Mouse (Mus musculus) heart, embryonic 11.5 days (tissue): Measurements from ENCODE around the gene Denr. TPM values are rescaled to one million over a fixed set of nuclear protein-coding genes. Genes with fewer than 3 reads are reported as not detected.
A peak's percentile ranks its signal among the peaks of the same experiment; 100 is the strongest.

Experiments used
- ATAC-seq: fragments of 200-750 bp; cut with Nextera tagmentation; replicated peaks from 2 replicates; pipeline ENCODE4 v1.8.0; 2017; ENCODE audit warnings: moderate library complexity; ENCODE audit not compliant: insufficient number of reproducible peaks, low FRiP score, low TSS enrichment
- H3K27ac ChIP-seq: fragments of 300-500 bp; sonication (generic); 2 replicates; pipeline ENCODE4 v1.5.1; 2014; ENCODE audit warnings: mild to moderate bottlenecking, low read depth, low read length
- H3K27me3 ChIP-seq: fragments of 300-500 bp; sonication (generic); 2 replicates; pipeline ENCODE4 v1.6.1; 2014; ENCODE audit warnings: mild to moderate bottlenecking, low read length, mixed read lengths; ENCODE audit not compliant: control insufficient read depth, insufficient read depth
- H3K36me3 ChIP-seq: fragments of 300-500 bp; sonication (generic); 2 replicates; pipeline ENCODE4 v1.6.1; 2014; ENCODE audit warnings: mild to moderate bottlenecking, low read length, moderate library complexity, mixed read lengths; ENCODE audit not compliant: control insufficient read depth, insufficient read depth
- H3K4me1 ChIP-seq: fragments of 300-500 bp; sonication (generic); 2 replicates; pipeline ENCODE4 v1.6.1; 2014; ENCODE audit warnings: low read length; ENCODE audit not compliant: control insufficient read depth, insufficient read depth
- H3K4me2 ChIP-seq: fragments of 300-500 bp; sonication (generic); 2 replicates; pipeline ENCODE4 v1.6.1; 2014; ENCODE audit warnings: mild to moderate bottlenecking, moderate library complexity
- H3K4me3 ChIP-seq: fragments of 300-500 bp; sonication (generic); 2 replicates; pipeline ENCODE4 v1.5.1; 2014; ENCODE audit warnings: low read depth, low read length
- H3K9ac ChIP-seq: fragments of 300-500 bp; sonication (generic); 2 replicates; pipeline ENCODE4 v1.6.1; 2014; ENCODE audit warnings: mild to moderate bottlenecking, low read depth, low read length, moderate library complexity
- H3K9me3 ChIP-seq: fragments of 300-500 bp; sonication (generic); replicated peaks from 2 replicates; pipeline ENCODE4 v1.6.1; 2016; ENCODE audit warnings: low read length; ENCODE audit not compliant: control insufficient read depth
- WGBS: fragments of 180-500 bp; shearing (Covaris S2); extraction: QIAGEN DNeasy Blood & Tissue Kit; methylation state at CpG from one replicate; pipeline ENCODE4 v1.1.7; 2014; ENCODE audit not compliant: insufficient replicate concordance; 5-methylcytosine and 5-hydroxymethylcytosine counted together
- polyA plus RNA-seq: library from polyadenylated mRNA; unstranded; fragments of >200 nt; fragmentation: Nextera tagmentation; extraction: Ambion mirVana; gene quantifications from 2 replicates; pipeline ENCODE4 v1.2.1, GENCODE M21; 2014

Denr gene
- polyA plus RNA-seq, 1 experiment from 2014 or later: 110 TPM

DNA sequence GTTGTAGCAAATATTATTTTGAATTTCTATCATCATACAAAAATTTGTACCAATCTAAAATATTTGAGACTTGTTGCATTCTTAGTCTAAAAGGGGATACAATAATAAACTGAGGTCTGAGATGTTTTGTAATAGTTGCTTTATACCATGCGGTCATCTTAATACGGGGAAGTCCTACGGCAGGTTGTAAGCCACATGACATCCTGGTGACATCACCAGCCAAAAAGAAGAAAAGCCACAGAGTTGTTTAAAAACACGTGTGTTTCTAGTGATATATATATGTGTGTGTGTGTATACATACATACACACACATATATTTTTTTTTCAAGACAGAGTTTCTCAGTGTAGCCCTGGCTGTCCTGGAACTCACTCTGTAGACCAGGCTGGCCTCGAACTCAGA, 13.5 kb upstream of the Denr start:
- 88% methylated on average over 5 of the region's 5 CpGs for WGBS
- Histone ChIP-seq H3K4me3 (no peak overlapping the region), H3K27ac (no peak overlapping the region), H3K9me3 (no peaks in the 10 kb centered on the region), H3K4me2 (no peak overlapping the region), H3K4me1 (no peaks in the 10 kb centered on the region), H3K36me3 (no peaks in the 10 kb centered on the region), H3K9ac (no peak overlapping the region), H3K27me3 (no peaks in the 10 kb centered on the region)
- ATAC-seq: no peak

DNA sequence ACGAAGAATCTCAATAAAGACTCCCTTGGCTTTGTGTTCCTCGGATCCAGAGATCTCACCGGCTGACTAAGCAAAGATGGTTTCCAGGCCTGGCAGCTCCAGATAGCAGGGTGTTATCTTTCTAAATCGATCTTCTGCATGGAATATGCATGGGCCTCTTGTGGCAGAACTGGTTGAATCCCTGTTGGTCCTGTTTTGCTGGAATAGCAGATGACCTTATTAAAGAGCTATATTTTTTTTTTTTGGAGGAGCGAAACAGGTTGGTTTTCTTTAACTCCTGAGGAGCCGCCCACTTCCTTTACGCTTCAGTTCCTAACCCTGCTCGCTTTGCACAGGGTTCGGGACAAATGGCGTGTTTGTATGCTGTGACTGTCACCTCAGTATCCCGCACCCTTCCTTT, 10.6 kb upstream of the Denr start:
- no peaks in the 10 kb centered on the region for H3K4me1 ChIP-seq
- no peak overlapping the region for H3K9ac ChIP-seq
- H3K27me3 ChIP-seq: no peaks in the 10 kb centered on the region
- H3K27ac ChIP-seq: no peak overlapping the region
- WGBS: 70% methylated on average over 11 of the region's 11 CpGs
- ATAC-seq: no peak
- no peak overlapping the region for H3K4me2 ChIP-seq
- H3K4me3 ChIP-seq: no peak overlapping the region
- H3K9me3 ChIP-seq: no peaks in the 10 kb centered on the region
- no peaks in the 10 kb centered on the region for H3K36me3 ChIP-seq

DNA sequence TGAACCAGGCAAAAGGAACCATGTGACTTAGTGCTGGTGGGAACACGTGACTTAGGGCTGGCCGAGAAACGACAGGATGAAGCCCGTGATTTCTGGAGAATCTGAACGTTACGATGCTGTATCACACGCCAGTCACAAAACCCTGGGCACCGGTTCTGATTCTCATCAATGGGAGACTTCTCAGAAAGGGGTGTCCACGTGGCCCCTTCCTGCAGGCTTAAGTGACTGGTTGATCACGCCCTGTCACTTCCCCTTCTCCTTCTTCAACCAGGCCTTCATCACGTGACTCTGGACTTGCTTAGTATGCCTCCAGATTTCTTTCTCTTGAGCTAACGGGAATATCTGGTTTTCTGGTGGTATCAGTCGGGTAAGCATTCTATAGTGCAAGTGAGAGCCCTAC, 9.6 kb upstream of the Denr start:
- Histone ChIP-seq H3K4me2 (no peak overlapping the region), H3K4me3 (no peak overlapping the region), H3K4me1 (no peaks in the 10 kb centered on the region), H3K27me3 (no peaks in the 10 kb centered on the region), H3K9ac (no peak overlapping the region), H3K36me3 (no peaks in the 10 kb centered on the region), H3K27ac (no peak overlapping the region), H3K9me3 (no peaks in the 10 kb centered on the region)
- 74% methylated on average over 13 of the region's 13 CpGs for WGBS
- ATAC-seq: no peak

GRCm38 (mm10) chr5:123904059-123904672, 2.8 kb upstream of the Denr start:
- 0 out of 2 replicates have a peak, but pooled peaks cover 3% of the 10 kb centered on the region for H3K36me3 ChIP-seq
- no peak overlapping the region for H3K9ac ChIP-seq
- H3K27me3 ChIP-seq: no peaks in the 10 kb centered on the region
- H3K4me3 ChIP-seq: no peak overlapping the region
- no peaks in the 10 kb centered on the region for H3K9me3 ChIP-seq
- WGBS: 58% methylated on average over 11 of the region's 11 CpGs
- no peak overlapping the region for H3K27ac ChIP-seq
- no peak for ATAC-seq
- H3K4me1 ChIP-seq: peaks cover 12% of the 10 kb centered on the region
- H3K4me2 ChIP-seq: no peak overlapping the region

DNA sequence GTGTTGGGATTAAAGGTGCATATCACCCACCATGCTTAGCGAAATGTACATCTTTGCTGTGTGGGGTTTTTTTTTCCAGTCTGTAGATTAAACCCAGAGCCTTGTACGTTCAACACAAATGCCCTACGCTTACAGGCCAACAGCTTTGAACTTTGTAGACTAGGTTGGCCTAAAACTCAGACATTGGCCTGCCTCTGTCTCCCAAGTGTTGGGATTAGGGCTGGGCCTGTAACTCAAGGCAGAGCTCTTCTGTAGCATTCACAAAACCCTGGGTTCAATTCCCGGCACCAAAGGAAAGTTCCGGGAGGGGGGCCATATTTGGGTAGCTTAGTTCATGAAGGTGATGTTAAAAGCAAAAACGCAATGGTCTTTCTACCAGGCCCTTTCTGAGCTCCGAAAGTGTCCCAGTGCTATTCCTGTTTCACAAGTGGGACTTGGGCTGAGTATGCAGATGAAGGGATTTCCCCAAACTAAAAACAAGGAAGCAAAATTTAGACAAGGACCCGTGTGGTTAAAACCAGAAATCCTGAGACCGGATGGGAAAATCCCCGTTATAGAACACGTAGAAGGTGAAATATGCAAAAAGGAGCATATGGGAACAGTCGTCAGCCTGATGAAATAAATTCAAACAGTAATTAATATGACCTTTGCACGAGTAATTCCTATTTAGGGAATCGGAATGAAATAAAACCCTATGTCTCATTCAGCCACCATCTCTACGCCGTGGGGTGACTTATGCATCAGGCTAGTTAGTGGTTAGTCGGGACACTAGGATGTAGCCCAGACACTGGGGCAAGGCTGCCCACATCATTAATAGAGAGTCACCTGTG, 614 bp upstream of the Denr start:
- Histone ChIP-seq H3K4me2 (peak overlapping the region; percentile 98), H3K9me3 (no peaks in the 10 kb centered on the region), H3K4me3 (peak overlapping the region; percentile 84), H3K27ac (no peak overlapping the region), H3K36me3 (peaks cover 14% of the 10 kb centered on the region), H3K27me3 (no peaks in the 10 kb centered on the region), H3K9ac (0 out of 2 replicates have a peak overlapping the region, but pooled peaks have one; percentile 23), H3K4me1 (peaks cover 12% of the 10 kb centered on the region)
- ATAC-seq: no peak
- 71% methylated on average over 17 of the region's 17 CpGs for WGBS

DNA sequence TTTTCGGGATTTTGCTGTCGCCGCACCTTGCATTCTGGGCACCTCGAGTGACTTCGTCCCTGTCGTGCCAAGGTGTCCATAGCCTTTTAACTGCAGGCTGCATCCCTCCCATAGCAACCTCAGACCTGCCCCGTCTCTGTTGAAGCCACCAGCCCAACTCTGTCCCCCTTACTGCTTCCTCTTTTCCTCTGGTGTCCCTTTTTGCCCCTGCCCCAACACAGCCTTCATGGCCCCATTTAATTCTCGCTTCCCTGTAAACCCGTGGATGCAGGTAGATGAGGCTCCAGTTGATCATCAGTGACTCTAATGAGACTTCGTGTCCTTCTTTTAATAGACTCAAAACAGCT, 629 bp downstream of the Denr start:
- no peak for ATAC-seq
- Histone ChIP-seq H3K9me3 (no peaks in the 10 kb centered on the region), H3K4me1 (peaks cover 12% of the 10 kb centered on the region), H3K27me3 (no peaks in the 10 kb centered on the region), H3K27ac (peak overlapping the region; percentile 89), H3K9ac (peak overlapping the region; percentile 99), H3K4me3 (peak overlapping the region; percentile 84), H3K4me2 (peak overlapping the region; percentile 98), H3K36me3 (peaks cover 14% of the 10 kb centered on the region)
- 4% methylated on average over 10 of the region's 10 CpGs for WGBS

GRCm38 (mm10) chr5:123914852-123915251, 7.9 kb downstream of the Denr start:
- H3K4me2 ChIP-seq: no peak overlapping the region
- H3K27me3 ChIP-seq: no peaks in the 10 kb centered on the region
- no peaks in the 10 kb centered on the region for H3K9me3 ChIP-seq
- H3K27ac ChIP-seq: no peak overlapping the region
- 76% methylated on average over 3 of the region's 3 CpGs for WGBS
- no peak for ATAC-seq
- peaks cover 3% of the 10 kb centered on the region for H3K4me1 ChIP-seq
- no peak overlapping the region for H3K9ac ChIP-seq
- H3K36me3 ChIP-seq: peaks cover 12% of the 10 kb centered on the region
- no peak overlapping the region for H3K4me3 ChIP-seq

GRCm38 (mm10) chr5:123922112-123922511, 15.1 kb downstream of the Denr start:
- Histone ChIP-seq H3K9ac (no peak overlapping the region), H3K36me3 (peaks cover 20% of the 10 kb centered on the region), H3K4me2 (no peak overlapping the region), H3K9me3 (no peaks in the 10 kb centered on the region), H3K27me3 (no peaks in the 10 kb centered on the region), H3K4me1 (no peaks in the 10 kb centered on the region), H3K27ac (no peak overlapping the region), H3K4me3 (no peak overlapping the region)
- ATAC-seq: no peak
- 93% methylated on average over 6 of the region's 6 CpGs for WGBS
